Mouse (Mus musculus): ENCODE data around the gene Dapk2.
A peak's percentile ranks its signal among the peaks of the same experiment; 100 is the strongest.

Gene Dapk2

DNA sequence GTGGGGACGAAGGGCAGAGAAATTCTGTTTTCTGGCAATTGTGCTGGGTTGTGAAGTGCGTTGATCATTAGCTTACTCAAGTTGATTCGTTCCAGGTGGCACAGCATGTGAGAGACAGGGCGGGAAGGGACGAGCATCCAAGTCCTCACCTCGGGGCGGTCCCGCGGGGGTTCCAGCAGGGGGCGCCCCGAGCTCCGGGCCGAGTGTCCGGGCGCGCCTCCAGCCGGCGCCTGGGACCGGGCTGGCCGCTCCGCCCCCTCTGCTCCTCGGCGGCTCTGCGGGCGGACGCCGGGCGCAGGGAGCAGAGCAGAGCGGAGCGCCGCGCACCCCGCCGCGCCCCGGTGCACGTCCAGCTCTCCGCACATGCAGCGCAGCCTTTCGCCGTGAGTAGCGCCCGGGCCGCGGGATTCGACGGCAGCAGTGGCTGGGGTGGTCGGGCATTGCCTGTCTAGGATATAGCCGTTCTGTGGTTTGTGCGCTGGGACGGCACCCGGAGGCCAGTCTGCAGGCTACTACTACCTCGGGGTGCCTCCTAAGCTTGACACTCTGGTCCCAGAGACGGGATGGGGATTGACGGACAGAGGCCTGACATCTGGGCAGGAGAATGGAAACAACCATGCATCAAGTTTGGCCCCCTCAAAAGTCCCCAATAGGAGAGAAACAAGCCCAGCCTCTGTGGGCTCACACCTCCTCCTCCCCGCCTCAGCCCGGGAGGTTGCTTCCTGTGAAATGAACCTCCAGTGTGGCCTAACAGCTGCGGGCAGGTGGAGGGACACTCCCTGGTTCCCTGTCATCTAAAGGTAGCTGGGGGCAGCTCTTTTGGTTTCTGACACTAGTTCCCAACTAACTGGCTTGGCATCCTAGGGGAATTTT, at the start of gene Dapk2:
Dapk2 (plus strand) TSS at position 266 of the 873 bp plus-strand sequence.
- no peak for DNase-seq (ENCODE audit: low read depth, low spot score)

GRCm38 (mm10) chr9:66109574-66109973, 48.4 kb upstream of the Dapk2 start:
- no peak for DNase-seq (ENCODE audit: low read depth, low spot score)

DNA sequence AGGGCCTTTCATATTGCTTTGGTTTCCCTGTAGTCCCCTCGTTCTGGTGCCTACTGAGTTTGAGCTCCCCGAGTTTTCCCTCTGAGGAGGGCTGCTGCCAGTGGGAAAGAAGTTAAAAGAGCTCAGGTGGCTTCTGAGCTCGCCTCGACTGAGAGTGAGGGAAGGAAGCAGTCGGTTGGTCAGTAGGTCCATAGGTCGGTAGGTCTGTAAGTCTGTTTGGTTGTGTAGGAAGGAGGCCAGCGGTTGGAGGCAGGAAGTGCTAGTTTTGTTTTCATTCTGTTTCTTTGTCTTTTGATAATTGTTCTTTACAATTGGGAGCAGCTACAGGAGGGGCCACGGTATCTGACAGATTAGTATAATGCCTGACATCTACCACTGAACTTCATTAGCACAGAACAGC, 47.9 kb upstream of the Dapk2 start:
- DNase-seq (ENCODE audit: low read depth, low spot score) = no peak

DNA sequence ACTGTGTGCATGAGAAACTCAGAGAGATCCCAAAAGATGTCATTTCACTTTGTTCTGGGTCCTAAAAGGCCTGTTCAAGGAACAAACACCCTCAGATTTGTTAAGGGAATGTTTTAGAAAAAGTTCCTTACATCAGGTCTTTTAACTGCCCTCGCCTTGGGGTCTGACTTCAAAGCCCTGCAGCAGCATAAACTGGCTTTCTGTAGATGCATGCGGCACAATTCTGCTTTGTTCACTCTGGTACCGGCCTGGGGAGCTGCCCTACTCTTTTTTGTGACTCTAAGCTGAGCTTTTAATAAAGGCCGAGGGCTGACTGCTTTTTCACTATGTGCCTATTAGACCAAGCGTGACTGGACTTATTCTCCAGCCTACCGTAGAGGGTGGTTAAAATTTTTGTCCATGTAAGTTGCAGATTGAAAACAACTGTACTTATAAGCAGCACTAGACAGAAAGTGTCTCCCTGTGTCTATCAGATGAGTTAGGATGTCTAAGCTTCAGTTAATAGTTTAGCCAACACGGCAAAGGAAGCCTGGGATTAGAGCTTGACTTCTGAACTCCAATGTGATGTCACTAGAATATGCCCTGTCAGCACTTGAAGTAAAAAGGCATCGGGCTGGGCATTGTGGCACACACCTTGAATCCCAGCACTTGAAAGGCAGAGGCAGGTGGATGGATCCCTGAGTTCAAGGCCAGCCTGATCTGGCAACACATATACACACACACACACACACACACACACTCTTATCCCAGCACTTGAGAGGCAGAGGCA, 47.2 kb upstream of the Dapk2 start:
- no peak for DNase-seq (ENCODE audit: low read depth, low spot score)

GRCm38 (mm10) chr9:66114341-66114740, 43.7 kb upstream of the Dapk2 start:
- no peak for DNase-seq (ENCODE audit: low read depth, low spot score)

GRCm38 (mm10) chr9:66116890-66117289, 41.1 kb upstream of the Dapk2 start:
- no peak for DNase-seq (ENCODE audit: low read depth, low spot score)

DNA sequence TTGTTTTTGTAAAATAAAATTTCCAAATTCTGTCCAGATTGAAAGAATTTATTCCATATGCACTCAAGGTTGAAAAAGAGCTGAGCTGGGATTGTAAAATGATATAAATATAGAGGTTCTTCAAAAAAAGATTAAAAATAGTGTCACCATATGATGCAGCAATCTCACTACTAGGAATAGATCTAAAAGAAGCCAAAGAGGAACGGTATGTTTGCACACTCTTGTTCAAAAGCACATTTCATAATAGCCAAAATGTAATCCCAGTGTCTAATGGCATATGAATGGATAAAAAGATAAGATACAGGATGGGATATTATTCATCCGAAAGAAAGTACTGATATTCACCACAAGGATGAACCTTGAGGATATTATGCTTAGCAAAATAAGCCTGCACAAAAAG, 38.5 kb upstream of the Dapk2 start:
- DNase-seq (ENCODE audit: low read depth, low spot score) = peak; percentile 55

GRCm38 (mm10) chr9:66120106-66120505, 37.9 kb upstream of the Dapk2 start:
- no peak for DNase-seq (ENCODE audit: low read depth, low spot score)

GRCm38 (mm10) chr9:66120945-66121344, 37.1 kb upstream of the Dapk2 start:
- DNase-seq (ENCODE audit: low read depth, low spot score) = no peak

GRCm38 (mm10) chr9:66121421-66121820, 36.6 kb upstream of the Dapk2 start:
- DNase-seq (ENCODE audit: low read depth, low spot score) = no peak

- no peak for DNase-seq (ENCODE audit: low read depth, low spot score)
Observed at GRCm38 (mm10) chr9:66123648-66124047, 34.4 kb upstream of the Dapk2 start.

DNA sequence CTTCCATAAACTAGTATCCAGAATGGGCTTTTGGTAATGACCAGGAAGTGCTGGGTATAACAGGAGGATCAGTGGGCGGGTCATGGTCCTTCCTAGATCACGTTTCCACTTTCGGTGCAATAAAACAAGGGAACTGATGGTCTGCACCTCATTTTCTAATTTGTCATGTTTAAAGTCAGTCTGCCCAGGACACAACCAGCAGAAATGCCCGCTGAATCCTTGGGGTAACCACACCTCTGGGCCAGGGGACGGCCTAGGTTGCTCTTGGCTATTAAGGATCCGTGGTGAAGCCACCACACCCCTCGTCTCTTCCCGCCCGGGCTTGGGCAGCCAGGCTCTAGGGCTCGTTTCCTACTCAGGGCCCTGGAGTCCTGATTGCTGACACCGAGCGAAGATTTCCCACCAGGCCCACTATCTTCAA, 33.9 kb upstream of the Dapk2 start:
- DNase-seq (ENCODE audit: low read depth, low spot score) = no peak

GRCm38 (mm10) chr9:66124681-66125542, 33.1 kb upstream of the Dapk2 start:
- peak; percentile 94 for DNase-seq (ENCODE audit: low read depth, low spot score)

GRCm38 (mm10) chr9:66125543-66126455, 32.2 kb upstream of the Dapk2 start:
- no peak for DNase-seq (ENCODE audit: low read depth, low spot score)

- DNase-seq (ENCODE audit: low read depth, low spot score) = peak; percentile 98
Observed at GRCm38 (mm10) chr9:66126456-66127192, 31.4 kb upstream of the Dapk2 start, which contains the start of the genes Snx1 and Ciao2a. Gene Snx1 (minus strand): TSS chr9:66126587. Gene Ciao2a (plus strand): TSS chr9:66126611.

DNA sequence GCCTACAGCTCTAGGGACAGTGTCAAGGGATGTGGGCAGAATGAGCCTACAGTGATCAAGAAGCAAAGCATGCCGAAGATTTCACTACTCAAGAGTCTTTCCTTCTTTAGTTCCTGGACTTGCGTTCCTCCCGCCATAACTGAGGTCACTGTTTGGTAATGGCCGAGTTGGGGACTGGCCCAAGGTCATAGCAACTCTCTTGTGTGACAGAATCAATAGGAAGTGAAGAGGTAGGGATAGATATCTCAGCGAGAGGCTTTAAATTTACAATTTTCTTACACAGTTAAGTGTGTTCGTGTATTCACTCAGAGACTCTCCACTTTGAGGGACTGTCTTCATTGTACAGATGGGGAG, 30.9 kb upstream of the Dapk2 start:
- DNase-seq (ENCODE audit: low read depth, low spot score) = no peak

DNA sequence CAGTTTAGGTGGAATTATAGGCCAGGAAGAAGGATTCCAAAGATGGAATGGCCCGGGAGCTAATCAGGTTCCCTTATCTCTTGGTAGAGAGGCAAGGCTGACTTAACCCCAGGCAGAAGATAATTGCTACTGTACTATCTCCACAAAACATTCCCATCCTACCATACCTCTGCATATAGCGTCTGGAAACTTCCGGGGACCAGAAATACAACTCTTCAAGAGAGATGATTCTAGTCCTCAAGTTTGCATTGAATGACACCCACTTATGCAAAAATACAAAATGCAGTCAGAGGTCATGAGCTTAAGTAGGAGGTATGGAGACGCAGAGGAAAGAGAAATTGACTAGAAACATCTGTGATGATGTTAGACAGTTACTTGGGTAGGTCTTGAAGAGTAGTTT, 30.1 kb upstream of the Dapk2 start:
- DNase-seq (ENCODE audit: low read depth, low spot score) = no peak

DNA sequence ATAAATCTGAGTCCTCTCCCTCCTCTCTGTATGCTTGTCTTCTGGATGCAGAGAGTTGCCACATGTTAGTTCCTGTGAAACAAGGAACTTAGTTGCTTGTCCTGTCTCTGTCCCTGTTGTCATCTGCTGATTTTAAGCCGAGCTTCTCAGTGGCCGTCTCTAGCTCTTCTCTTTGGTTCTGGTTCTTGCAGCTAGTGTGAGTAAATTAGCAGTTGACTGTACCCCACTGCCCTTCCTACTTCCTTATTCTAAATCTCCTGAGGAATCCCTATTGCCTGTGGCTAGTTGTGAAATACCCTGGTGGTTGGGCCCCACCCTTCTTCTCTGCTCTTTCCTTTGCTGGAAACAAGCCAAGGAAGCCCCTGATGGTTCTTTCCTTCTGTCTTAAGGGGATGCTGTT, 26.6 kb upstream of the Dapk2 start:
- DNase-seq (ENCODE audit: low read depth, low spot score) = no peak

DNA sequence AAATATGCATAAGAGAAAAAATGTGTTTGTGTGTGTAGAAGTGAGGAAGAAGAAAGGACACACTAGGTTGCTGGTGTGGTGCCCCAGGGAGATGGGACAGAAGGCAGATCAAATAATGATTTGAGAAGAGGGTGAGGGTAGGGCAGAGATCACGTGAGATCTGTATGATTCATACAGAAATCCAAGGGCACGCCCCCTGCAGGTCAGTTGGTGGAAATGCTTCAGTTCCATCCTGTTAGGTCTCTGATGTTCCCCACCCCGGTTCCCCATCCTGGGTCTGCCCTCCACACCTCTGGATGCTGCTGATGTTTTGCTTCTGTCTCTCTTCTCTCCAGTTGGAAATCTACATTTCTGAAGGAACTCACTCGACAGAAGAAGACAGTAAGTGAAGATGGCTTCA, 22.1 kb upstream of the Dapk2 start:
- DNase-seq (ENCODE audit: low read depth, low spot score) = no peak

DNA sequence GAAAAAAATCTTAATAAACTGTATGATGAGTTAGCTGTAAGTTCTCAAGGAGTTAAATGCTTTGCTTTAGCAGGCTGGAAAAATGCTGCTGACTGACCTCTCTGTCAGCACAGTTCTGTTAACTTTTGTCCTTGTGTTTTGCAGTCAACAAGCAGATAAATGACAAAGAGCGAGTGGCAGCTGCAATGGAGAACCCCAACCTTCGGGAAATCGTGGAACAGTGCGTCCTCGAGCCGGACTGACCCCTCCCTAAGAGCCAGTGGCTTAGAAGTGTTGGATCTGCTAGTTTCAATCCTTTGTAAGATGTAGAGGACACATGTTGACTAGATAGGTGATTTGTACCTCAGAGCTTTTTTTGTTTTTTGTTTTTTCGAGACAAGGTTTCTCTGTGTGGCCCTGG, 19.8 kb upstream of the Dapk2 start:
- DNase-seq (ENCODE audit: low read depth, low spot score) = no peak
